Mouse (Mus musculus) ES-Bruce4 (cell line): ENCODE results near the gene Rnd2.

Experiments
- CTCF ChIP-seq: IDR thresholded peaks from one replicate; pipeline ENCODE4 v1.8.1; 2011; ENCODE audit warnings: low read depth, low read length
- EP300 ChIP-seq: IDR thresholded peaks from 2 replicates; pipeline ENCODE4 v1.6.1; 2011; ENCODE audit warnings: low read depth, low read length; ENCODE audit not compliant: insufficient read depth
- POLR2A ChIP-seq: IDR thresholded peaks from one replicate; pipeline ENCODE4 v1.8.1; 2011; ENCODE audit warnings: low read length; ENCODE audit not compliant: insufficient read depth

DNA sequence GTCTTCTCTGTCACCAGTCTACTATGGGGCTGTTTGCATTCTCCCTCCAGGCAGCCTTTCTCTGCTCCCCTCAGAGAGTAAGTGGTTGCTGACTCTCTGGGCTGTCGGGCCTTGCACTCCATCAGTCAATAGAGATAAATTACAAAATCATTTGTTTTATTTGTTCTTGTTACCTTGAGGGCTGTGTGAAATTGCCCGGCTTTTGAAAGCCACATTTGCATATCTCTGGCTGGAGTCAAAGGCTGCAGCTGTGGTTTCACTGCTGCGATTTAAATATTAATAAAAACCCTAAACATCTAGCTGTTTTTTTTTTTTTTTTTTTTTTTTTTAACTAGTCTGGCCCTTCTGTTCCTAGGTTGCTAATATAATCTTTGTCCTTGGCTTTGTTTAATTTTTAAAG is 19.0 kb downstream of the Rnd2 start:
- TF ChIP-seq POLR2A, result no peak
- no peak for TF ChIP-seq CTCF
- TF ChIP-seq EP300, result no peak
